Mouse (Mus musculus) forebrain, embryonic 13.5 days (tissue): ENCODE measurements at regions not wholly inside any gene's neighbourhood (a gene's known extent, or its start where the extent isn't known, plus 50 kb on each side); places are given as distances from the start of the nearest gene placed in this dataset.

Experiments used
- ATAC-seq: fragments of 200-750 bp; cut with Nextera tagmentation; 2 replicates; pipeline ENCODE4 v1.8.0; 2017
- H3K27ac ChIP-seq: fragments of 300-500 bp; sonication (generic); 2 replicates; pipeline ENCODE4 v1.5.1; 2015; ENCODE audit warnings: inconsistent platforms, mild to moderate bottlenecking, moderate library complexity
- H3K27me3 ChIP-seq: fragments of 300-500 bp; sonication (generic); 2 replicates; pipeline ENCODE4 v1.6.1; 2015; ENCODE audit warnings: mild to moderate bottlenecking, inconsistent platforms
- H3K36me3 ChIP-seq: fragments of 300-500 bp; sonication (generic); 2 replicates; pipeline ENCODE4 v1.6.1; 2015; ENCODE audit warnings: mild to moderate bottlenecking, inconsistent platforms; ENCODE audit not compliant: poor library complexity, severe bottlenecking
- H3K4me1 ChIP-seq: fragments of 300-500 bp; sonication (generic); 2 replicates; pipeline ENCODE4 v1.6.1; 2015; ENCODE audit warnings: inconsistent platforms
- H3K4me2 ChIP-seq: fragments of 300-500 bp; sonication (generic); 2 replicates; pipeline ENCODE4 v1.6.1; 2015; ENCODE audit warnings: inconsistent platforms, mild to moderate bottlenecking, moderate library complexity
- H3K4me3 ChIP-seq: fragments of 300-500 bp; sonication (generic); 2 replicates; pipeline ENCODE4 v1.5.1; 2015; ENCODE audit warnings: mild to moderate bottlenecking, inconsistent platforms
- H3K9ac ChIP-seq: fragments of 300-500 bp; sonication (generic); 2 replicates; pipeline ENCODE4 v1.6.1; 2015; ENCODE audit warnings: mild to moderate bottlenecking, inconsistent platforms
- H3K9me3 ChIP-seq: fragments of 300-500 bp; sonication (generic); replicated peaks from 2 replicates; pipeline ENCODE4 v1.6.1; 2016; ENCODE audit warnings: inconsistent platforms
- WGBS: fragments of 180-500 bp; shearing (Covaris S2); methylation state at CpG from one replicate; pipeline ENCODE4 v1.1.7; 2015; 5-methylcytosine and 5-hydroxymethylcytosine counted together

DNA sequence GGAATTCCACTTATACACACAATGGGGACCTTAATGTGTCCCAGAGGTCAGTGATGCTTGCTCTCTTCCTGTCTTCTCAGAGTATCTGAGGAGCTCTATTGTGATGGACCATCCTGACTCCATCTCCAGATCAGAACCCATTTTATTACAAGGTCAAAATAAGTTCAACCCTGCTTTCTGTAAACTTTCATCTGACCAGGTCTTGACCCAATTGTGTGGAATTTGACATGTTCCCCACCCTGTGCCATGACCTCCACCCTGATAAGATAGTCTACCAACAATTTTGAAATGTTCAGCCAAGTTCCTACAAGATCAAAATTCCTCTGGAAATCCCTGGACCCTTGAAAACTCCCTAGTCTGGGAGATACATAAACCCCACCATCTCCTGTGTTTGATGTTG, 133.7 kb downstream of the Rpap3 start:
- Histone ChIP-seq H3K9me3 (no peaks in the 10 kb centered on the region), H3K4me2 (no peak overlapping the region), H3K4me1 (no peaks in the 10 kb centered on the region), H3K36me3 (no peaks in the 10 kb centered on the region), H3K27ac (no peak overlapping the region), H3K4me3 (no peak overlapping the region), H3K9ac (no peak overlapping the region), H3K27me3 (no peaks in the 10 kb centered on the region)
- no peak for ATAC-seq

DNA sequence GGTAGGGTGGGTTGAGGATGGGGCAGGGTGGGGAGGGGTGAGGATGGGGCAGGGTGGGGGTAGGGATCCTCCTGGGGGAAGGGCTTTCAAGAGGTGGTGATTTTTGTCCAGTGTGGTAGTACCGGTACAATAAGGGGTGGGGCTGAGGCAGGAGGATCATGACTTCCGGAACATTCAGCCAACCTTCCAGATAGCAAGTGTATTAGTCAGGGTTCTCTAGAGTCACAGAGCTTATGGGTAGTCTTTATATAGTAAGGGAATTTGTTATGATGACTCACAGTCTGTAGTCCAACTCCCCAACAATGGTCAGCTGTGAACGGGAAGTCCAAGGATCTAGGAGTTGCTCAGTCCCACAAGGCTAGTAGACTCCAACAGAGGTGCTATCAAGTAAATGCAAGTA, 145.5 kb downstream of the Rpap3 start:
- peaks cover 18% of the 10 kb centered on the region for H3K9me3 ChIP-seq
- ATAC-seq, result no peak
- no peaks in the 10 kb centered on the region for H3K4me1 ChIP-seq
- H3K4me3 ChIP-seq, result no peak overlapping the region
- H3K27ac ChIP-seq, result no peak overlapping the region
- WGBS, result 100% methylated on average over 3 of the region's 3 CpGs
- no peak overlapping the region for H3K4me2 ChIP-seq
- no peaks in the 10 kb centered on the region for H3K36me3 ChIP-seq
- H3K9ac ChIP-seq, result no peak overlapping the region
- no peaks in the 10 kb centered on the region for H3K27me3 ChIP-seq

GRCm38 (mm10) chr15:97558725-97559124, 146.9 kb downstream of the Rpap3 start:
- no peak for ATAC-seq

DNA sequence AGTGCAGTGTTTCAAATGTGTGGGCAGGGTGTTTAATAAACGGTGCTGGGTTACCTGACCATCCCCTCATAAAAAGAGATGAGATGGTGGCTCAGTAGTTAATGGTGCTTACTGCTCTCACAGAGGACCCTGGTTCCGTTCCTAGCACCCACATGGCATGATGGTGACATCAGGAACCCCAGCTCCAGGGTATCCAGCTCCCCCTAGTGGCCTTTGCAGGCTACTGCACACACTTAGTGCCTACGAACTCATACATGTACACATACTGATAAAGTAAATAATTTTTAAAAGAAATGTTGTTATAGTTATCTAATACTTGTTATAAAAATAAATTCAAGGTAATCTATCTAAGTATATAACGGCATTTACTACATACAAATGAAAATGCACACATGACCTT, 157.3 kb downstream of the Rpap3 start:
- Histone ChIP-seq H3K27ac (no peak overlapping the region), H3K9ac (no peak overlapping the region), H3K9me3 (no peaks in the 10 kb centered on the region; the same call in 1 of the 2 replicates), H3K36me3 (no peaks in the 10 kb centered on the region), H3K4me3 (no peak overlapping the region), H3K27me3 (no peaks in the 10 kb centered on the region), H3K4me2 (no peak overlapping the region), H3K4me1 (no peaks in the 10 kb centered on the region)
- WGBS, result 87% methylated on average over 4 of the region's 4 CpGs
- no peak for ATAC-seq

More at GRCm38 (mm10) chr15:97558725-97559124, 146.9 kb downstream of the Rpap3 start:
- Histone ChIP-seq H3K9me3 (peaks cover 18% of the 10 kb centered on the region), H3K4me2 (no peak overlapping the region), H3K36me3 (no peaks in the 10 kb centered on the region), H3K27me3 (no peaks in the 10 kb centered on the region), H3K27ac (no peak overlapping the region), H3K4me3 (no peak overlapping the region), H3K9ac (no peak overlapping the region), H3K4me1 (no peaks in the 10 kb centered on the region)
- WGBS, result 92% methylated on average over 7 of the region's 7 CpGs

- 88% methylated on average over 11 of the region's 11 CpGs for WGBS
These were observed 160.6 kb downstream of the Rpap3 start for GRCm38 (mm10) chr15:97545034-97545433.

DNA sequence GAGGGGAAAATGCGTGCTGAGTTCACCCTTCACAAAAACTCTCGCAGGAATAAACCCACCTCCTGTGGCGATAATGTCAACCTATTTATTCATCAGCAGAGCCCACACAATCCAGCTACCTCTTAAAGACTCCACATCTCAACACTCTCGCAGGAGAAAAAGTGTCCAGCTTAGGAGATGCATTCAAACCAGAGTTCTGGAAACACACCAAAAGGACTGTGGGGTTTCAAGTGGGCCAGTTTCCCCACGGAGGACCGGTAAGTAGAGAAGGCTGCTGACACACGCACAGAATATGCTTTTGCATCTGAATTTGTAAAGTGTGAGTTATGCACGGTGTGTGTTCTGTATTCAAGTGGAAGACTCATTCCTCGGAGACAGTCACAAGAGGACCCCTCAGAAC, 164.0 kb downstream of the Rpap3 start:
- no peak overlapping the region for H3K9ac ChIP-seq
- H3K27me3 ChIP-seq, result no peaks in the 10 kb centered on the region
- no peaks in the 10 kb centered on the region for H3K36me3 ChIP-seq
- H3K4me1 ChIP-seq, result no peaks in the 10 kb centered on the region
- 0 out of 2 replicates have a peak, but pooled peaks have one; percentile 30 for ATAC-seq
- no peaks in the 10 kb centered on the region for H3K9me3 ChIP-seq
- no peak overlapping the region for H3K4me2 ChIP-seq
- no peak overlapping the region for H3K27ac ChIP-seq
- WGBS, result 72% methylated on average over 9 of the region's 9 CpGs
- H3K4me3 ChIP-seq, result no peak overlapping the region

More at GRCm38 (mm10) chr15:97545034-97545433, 160.6 kb downstream of the Rpap3 start:
- Histone ChIP-seq H3K9me3 (no peaks in the 10 kb centered on the region; the same call in 1 of the 2 replicates), H3K9ac (no peak overlapping the region), H3K27ac (no peak overlapping the region), H3K4me2 (no peak overlapping the region), H3K4me3 (no peak overlapping the region), H3K4me1 (no peaks in the 10 kb centered on the region), H3K27me3 (no peaks in the 10 kb centered on the region), H3K36me3 (no peaks in the 10 kb centered on the region)
- ATAC-seq, result no peak

DNA sequence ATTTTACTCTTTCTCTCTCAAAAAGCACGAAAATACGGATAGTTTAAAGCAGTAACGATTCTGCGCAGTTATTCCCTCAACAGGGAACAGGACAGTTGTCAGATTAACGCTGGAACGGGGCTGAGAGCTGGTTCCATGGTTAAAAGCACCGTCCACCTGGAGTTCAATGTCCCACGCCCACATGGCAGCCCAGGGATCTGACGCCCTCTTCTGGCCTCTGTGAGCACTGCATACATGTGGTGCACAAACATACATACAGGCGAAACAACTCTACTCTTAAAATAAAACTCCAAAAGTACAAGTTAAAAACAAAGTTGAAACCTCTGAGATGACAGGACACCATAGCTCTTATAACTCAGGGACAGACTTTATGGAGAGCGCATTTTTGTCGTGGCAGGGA, 169.5 kb downstream of the Rpap3 start:
- no peaks in the 10 kb centered on the region for H3K4me1 ChIP-seq
- 91% methylated on average over 12 of the region's 12 CpGs for WGBS
- H3K27ac ChIP-seq, result no peak overlapping the region
- no peaks in the 10 kb centered on the region for H3K9me3 ChIP-seq
- no peaks in the 10 kb centered on the region for H3K27me3 ChIP-seq
- no peak overlapping the region for H3K9ac ChIP-seq
- no peak for ATAC-seq
- H3K4me3 ChIP-seq, result no peak overlapping the region
- no peaks in the 10 kb centered on the region for H3K36me3 ChIP-seq
- H3K4me2 ChIP-seq, result no peak overlapping the region

DNA sequence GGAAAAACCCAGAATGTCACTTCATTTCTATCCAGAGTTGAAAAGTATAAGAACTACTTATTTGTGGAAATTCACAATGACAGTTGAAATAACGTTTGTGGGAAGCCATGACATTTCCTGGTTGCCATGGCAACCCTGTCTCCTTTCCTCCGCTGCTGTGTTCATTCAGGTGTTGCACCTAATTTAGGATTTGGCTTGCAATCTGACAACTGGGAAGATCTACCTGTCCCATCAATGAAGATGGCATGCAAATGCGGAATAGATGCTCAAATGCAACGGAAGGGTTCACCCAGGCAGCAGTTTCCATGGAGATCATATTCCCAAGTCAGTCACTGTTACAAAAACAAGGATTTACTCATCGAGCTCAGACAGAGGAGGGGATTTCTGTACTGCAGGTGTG, 170.7 kb downstream of the Rpap3 start:
- ATAC-seq, result no peak
- H3K27ac ChIP-seq, result no peak overlapping the region

GRCm38 (mm10) chr15:97533553-97534291, 171.9 kb downstream of the Rpap3 start:
- H3K4me3 ChIP-seq, result no peak overlapping the region
- no peaks in the 10 kb centered on the region for H3K27me3 ChIP-seq
- no peaks in the 10 kb centered on the region for H3K4me1 ChIP-seq
- no peaks in the 10 kb centered on the region for H3K9me3 ChIP-seq
- no peaks in the 10 kb centered on the region for H3K36me3 ChIP-seq
- H3K9ac ChIP-seq, result no peak overlapping the region
- H3K27ac ChIP-seq, result no peak overlapping the region
- no peak for ATAC-seq
- WGBS, result 91% methylated on average over 12 of the region's 12 CpGs
- no peak overlapping the region for H3K4me2 ChIP-seq

More for the DNA sequence above, 170.7 kb downstream of the Rpap3 start:
- H3K36me3 ChIP-seq, result no peaks in the 10 kb centered on the region
- 78% methylated on average over 5 of the region's 5 CpGs for WGBS
- no peaks in the 10 kb centered on the region for H3K9me3 ChIP-seq
- no peak overlapping the region for H3K4me2 ChIP-seq
- H3K9ac ChIP-seq, result no peak overlapping the region
- no peaks in the 10 kb centered on the region for H3K4me1 ChIP-seq
- no peak overlapping the region for H3K4me3 ChIP-seq
- no peaks in the 10 kb centered on the region for H3K27me3 ChIP-seq

GRCm38 (mm10) chr15:97532346-97532910, 173.2 kb downstream of the Rpap3 start:
- Histone ChIP-seq H3K27ac (no peak overlapping the region), H3K27me3 (no peaks in the 10 kb centered on the region), H3K4me1 (no peaks in the 10 kb centered on the region), H3K36me3 (no peaks in the 10 kb centered on the region), H3K9me3 (no peaks in the 10 kb centered on the region), H3K9ac (no peak overlapping the region), H3K4me2 (no peak overlapping the region), H3K4me3 (no peak overlapping the region)
- 68% methylated on average over 10 of the region's 10 CpGs for WGBS
- ATAC-seq, result no peak

- H3K9ac ChIP-seq, result no peak overlapping the region
- WGBS, result 84% methylated on average over 11 of the region's 11 CpGs
- no peak overlapping the region for H3K4me3 ChIP-seq
- H3K27me3 ChIP-seq, result no peaks in the 10 kb centered on the region
- no peak overlapping the region for H3K4me2 ChIP-seq
- ATAC-seq, result no peak
- no peak overlapping the region for H3K27ac ChIP-seq
- H3K4me1 ChIP-seq, result no peaks in the 10 kb centered on the region
- H3K36me3 ChIP-seq, result no peaks in the 10 kb centered on the region
- no peaks in the 10 kb centered on the region for H3K9me3 ChIP-seq
These were observed 177.2 kb downstream of the Rpap3 start for GRCm38 (mm10) chr15:97528291-97529050.

DNA sequence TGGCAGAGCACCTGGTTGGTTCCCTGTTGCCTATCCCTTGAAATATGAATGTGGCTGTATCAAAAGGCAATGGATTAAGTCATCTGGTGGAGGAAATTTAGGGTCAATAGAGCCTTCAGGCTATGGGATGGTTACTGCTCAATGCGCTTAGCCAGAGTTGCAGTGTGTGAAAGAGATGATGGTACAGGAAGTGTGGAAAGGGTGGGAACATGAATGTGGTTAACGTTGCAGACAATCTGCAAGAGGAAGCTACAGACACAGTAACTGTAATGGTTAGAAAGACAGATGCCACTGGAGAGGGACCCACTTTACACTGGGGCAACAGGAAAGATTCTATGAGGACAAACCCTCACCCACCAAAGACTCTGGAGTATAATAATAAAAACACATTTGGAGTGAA, 185.2 kb downstream of the Rpap3 start:
- H3K27me3 ChIP-seq, result no peaks in the 10 kb centered on the region
- no peaks in the 10 kb centered on the region for H3K4me1 ChIP-seq
- H3K36me3 ChIP-seq, result no peaks in the 10 kb centered on the region
- H3K4me2 ChIP-seq, result no peak overlapping the region
- no peak for ATAC-seq
- H3K27ac ChIP-seq, result no peak overlapping the region
- H3K4me3 ChIP-seq, result no peak overlapping the region
- WGBS, result 93% methylated on average over 2 of the region's 2 CpGs
- H3K9ac ChIP-seq, result no peak overlapping the region
- H3K9me3 ChIP-seq, result no peaks in the 10 kb centered on the region
